Comparison of ENCODE assay signal across 12 mouse cellular contexts in genomic region chr14:59646826-59647697, GRCm38 (mm10). TPM values are rescaled to one million over a fixed set of nuclear protein-coding genes. Genes with fewer than 3 reads are reported as not detected.
A peak's percentile ranks its signal among the peaks of the same experiment; 100 is the strongest.
DNase-seq lines count a peak whose midpoint lies in the region; ATAC-seq lines count a peak whose summit lies in the region.
"Had no signal": no experiment of that assay in that cellular context is flagged by ENCODE, and none has a peak within 500 bp of the region (broad histone marks: within the 10 kb centered on the region; RNA-seq: fewer than 3 reads in every experiment).

No protein-coding gene starts in this region.

- no peaks in the 10 kb centered on the region for H3K27me3 ChIP-seq in heart, embryonic 13.5 days (replicated peaks)
- no peaks in the 10 kb centered on the region for H3K27me3 ChIP-seq in midbrain, embryonic 11.5 days (ENCODE audit: control insufficient read depth, insufficient read depth, low read length)
- H3K27me3 ChIP-seq in midbrain, embryonic 16.5 days (ENCODE audit: control insufficient read depth, insufficient read depth, low read depth, low read length): no peaks in the 10 kb centered on the region
- H3K27me3 ChIP-seq in hindbrain, embryonic 14.5 days (ENCODE audit: control insufficient read depth, insufficient read depth, low read length): no peaks in the 10 kb centered on the region
- H3K27me3 ChIP-seq in stomach, embryonic 16.5 days (ENCODE audit: control insufficient read depth, insufficient read depth, low read length): no peaks in the 10 kb centered on the region

- H3K36me3 ChIP-seq in heart, embryonic 13.5 days: no peaks in the 10 kb centered on the region
- no peaks in the 10 kb centered on the region for H3K36me3 ChIP-seq in midbrain, embryonic 11.5 days (ENCODE audit: control insufficient read depth, insufficient read depth, low read length)
- 0 out of 2 replicates have a peak, but pooled peaks cover 3% of the 10 kb centered on the region for H3K36me3 ChIP-seq in midbrain, embryonic 16.5 days (ENCODE audit: control insufficient read depth, insufficient read depth, low read length)
- H3K36me3 ChIP-seq in hindbrain, embryonic 14.5 days (replicated peaks; ENCODE audit: control insufficient read depth, insufficient read depth): no peaks in the 10 kb centered on the region
- H3K36me3 ChIP-seq in stomach, embryonic 16.5 days (ENCODE audit: control insufficient read depth, insufficient read depth, low read length): no peaks in the 10 kb centered on the region

- peak overlapping the region; percentile 11; the same call in 1 of the 2 replicates for H3K9ac ChIP-seq in heart, embryonic 13.5 days
- H3K9ac ChIP-seq in midbrain, embryonic 11.5 days (ENCODE audit: low read length): no peak overlapping the region
- H3K9ac ChIP-seq in midbrain, embryonic 16.5 days (ENCODE audit: low read depth, low read length): no peak overlapping the region
- H3K9ac ChIP-seq in hindbrain, embryonic 14.5 days: no peak overlapping the region
- H3K9ac ChIP-seq in stomach, embryonic 16.5 days (ENCODE audit: low read length): no peak overlapping the region

- no peak overlapping the region for H3K4me2 ChIP-seq in heart, embryonic 13.5 days
- H3K4me2 ChIP-seq in midbrain, embryonic 11.5 days: no peak overlapping the region
- no peak overlapping the region for H3K4me2 ChIP-seq in midbrain, embryonic 16.5 days (ENCODE audit: low read length)
- H3K4me2 ChIP-seq in hindbrain, embryonic 14.5 days (replicated peaks): no peak overlapping the region
- no peak overlapping the region for H3K4me2 ChIP-seq in stomach, embryonic 16.5 days (ENCODE audit: low read depth, low read length)

- no peaks in the 10 kb centered on the region for H3K9me3 ChIP-seq in heart, embryonic 13.5 days
- H3K9me3 ChIP-seq in midbrain, embryonic 11.5 days (ENCODE audit: control insufficient read depth, low read length): no peaks in the 10 kb centered on the region
- no peaks in the 10 kb centered on the region for H3K9me3 ChIP-seq in midbrain, embryonic 16.5 days (replicated peaks; ENCODE audit: control insufficient read depth, low read length, poor library complexity, severe bottlenecking)
- no peaks in the 10 kb centered on the region for H3K9me3 ChIP-seq in hindbrain, embryonic 14.5 days (ENCODE audit: control insufficient read depth, low read length)
- no peaks in the 10 kb centered on the region for H3K9me3 ChIP-seq in stomach, embryonic 16.5 days (replicated peaks; ENCODE audit: control insufficient read depth, low read length)

- WGBS in heart, embryonic 13.5 days: 52% methylated on average over 16 of the region's 16 CpGs
- 83% methylated on average over 16 of the region's 16 CpGs for WGBS in midbrain, embryonic 11.5 days
- 77% methylated on average over 16 of the region's 16 CpGs for WGBS in midbrain, embryonic 16.5 days
- 71% methylated on average over 16 of the region's 16 CpGs for WGBS in hindbrain, embryonic 14.5 days
- 58% methylated on average over 16 of the region's 16 CpGs for WGBS in stomach, embryonic 16.5 days

- no peak for ATAC-seq in heart, embryonic 13.5 days (ENCODE audit: extremely low read depth, insufficient number of reproducible peaks, low FRiP score, low TSS enrichment)
- ATAC-seq in midbrain, embryonic 11.5 days (ENCODE audit: low FRiP score): no peak
- ATAC-seq in midbrain, embryonic 16.5 days: no peak
- ATAC-seq in hindbrain, embryonic 14.5 days (ENCODE audit: low FRiP score): no peak
- peak; percentile 29; the same call in 1 of the 2 replicates for ATAC-seq in stomach, embryonic 16.5 days (ENCODE audit: insufficient read depth, low FRiP score)
- ATAC-seq: CD4-positive, CD25-positive, alpha-beta regulatory T cell, adult 4 months had no signal

- H3K4me3 ChIP-seq in heart, embryonic 13.5 days: no peak overlapping the region
- H3K4me3 ChIP-seq in midbrain, embryonic 11.5 days (ENCODE audit: low read depth, low read length): no peak overlapping the region
- H3K4me3 ChIP-seq in midbrain, embryonic 16.5 days (ENCODE audit: low read depth, low read length): no peak overlapping the region
- H3K4me3 ChIP-seq in hindbrain, embryonic 14.5 days (replicated peaks; ENCODE audit: low read length): no peak overlapping the region
- no peak overlapping the region for H3K4me3 ChIP-seq in stomach, embryonic 16.5 days (replicated peaks; ENCODE audit: low read length)

- no peak overlapping the region for H3K27ac ChIP-seq in heart, embryonic 13.5 days (replicated peaks)
- no peak overlapping the region for H3K27ac ChIP-seq in midbrain, embryonic 11.5 days (ENCODE audit: low read depth, low read length)
- no peak overlapping the region for H3K27ac ChIP-seq in midbrain, embryonic 16.5 days (ENCODE audit: low read length)
- 0 out of 2 replicates have a peak overlapping the region, but pooled peaks have one; percentile 17 for H3K27ac ChIP-seq in hindbrain, embryonic 14.5 days
- H3K27ac ChIP-seq in stomach, embryonic 16.5 days (ENCODE audit: low read length): no peak overlapping the region

- no peak for DNase-seq in heart, adult 8-10 months (ENCODE audit: low spot score)
- DNase-seq in midbrain, embryonic 11.5 days (ENCODE audit: low spot score, missing footprints): peak; percentile 73
- DNase-seq in hindbrain, embryonic 14.5 days (ENCODE audit: low spot score): peak; percentile 38
- DNase-seq in right cerebral cortex, postnatal 14 days: no peak
- no peak for DNase-seq in urinary bladder, postnatal 25 days (ENCODE audit: low spot score)
- DNase-seq: cerebellum, adult 8-10 months; retina, postnatal 1 day; thymus, postnatal 14 days had no signal

- H3K4me1 ChIP-seq in heart, embryonic 13.5 days: peaks cover 34% of the 10 kb centered on the region
- H3K4me1 ChIP-seq in midbrain, embryonic 11.5 days (ENCODE audit: control insufficient read depth, insufficient read depth, low read length): peaks cover 2% of the 10 kb centered on the region; the same call in 1 of the 2 replicates
- H3K4me1 ChIP-seq in midbrain, embryonic 16.5 days (ENCODE audit: control insufficient read depth, insufficient read depth, low read length): no peaks in the 10 kb centered on the region
- H3K4me1 ChIP-seq in hindbrain, embryonic 14.5 days (replicated peaks; ENCODE audit: control insufficient read depth, insufficient read depth, low read length): no peaks in the 10 kb centered on the region
- H3K4me1 ChIP-seq in stomach, embryonic 16.5 days (ENCODE audit: control insufficient read depth, insufficient read depth, low read length): peaks cover 10% of the 10 kb centered on the region

RNA-seq across cellular contexts. Expression of gene Shisa2, which starts 22.0 kb away (rescaled TPM):
- polyA plus RNA-seq in heart, embryonic 13.5 days (2015; fragmentation: Nextera tagmentation; extraction: Ambion mirVana): 9.1 and 10.8 TPM in 2 replicates
- total RNA-seq in heart, adult 8-10 months (2022): 1 to 10 TPM in 1 of 4 experiments, under 1 TPM in 3; 0.87 to 1.1 (median 0.90) TPM
- polyA plus RNA-seq in midbrain, embryonic 11.5 days (2014; fragmentation: Nextera tagmentation; extraction: Ambion mirVana): 11.2 and 12.0 TPM in 2 replicates
- polyA plus RNA-seq in midbrain, embryonic 16.5 days (2015; fragmentation: Nextera tagmentation; extraction: Ambion mirVana): 4.7 and 5.9 TPM in 2 replicates
- 5.6 and 6.5 TPM in 2 replicates for polyA plus RNA-seq in hindbrain, embryonic 14.5 days (2014; fragmentation: Nextera tagmentation; extraction: Ambion mirVana)
- polyA plus RNA-seq in stomach, embryonic 16.5 days (2015; fragmentation: Nextera tagmentation; extraction: Ambion mirVana): 3.7 and 5.4 TPM in 2 replicates
- polyA plus RNA-seq: CD4-positive, CD25-positive, alpha-beta regulatory T cell, adult 4 months had no signal

RNA-seq across cellular contexts. Expression of gene Cdadc1, which starts 49.3 kb away (rescaled TPM):
- polyA plus RNA-seq in heart, embryonic 13.5 days (2015; fragmentation: Nextera tagmentation; extraction: Ambion mirVana): 26.0 and 27.4 TPM in 2 replicates
- total RNA-seq in heart, adult 8-10 months (2022): 10 to 100 TPM; 44.5 to 62.8 (median 52.1) TPM
- 33.3 and 33.7 TPM in 2 replicates for polyA plus RNA-seq in midbrain, embryonic 11.5 days (2014; fragmentation: Nextera tagmentation; extraction: Ambion mirVana)
- polyA plus RNA-seq in midbrain, embryonic 16.5 days (2015; fragmentation: Nextera tagmentation; extraction: Ambion mirVana): 31.8 and 33.6 TPM in 2 replicates
- polyA plus RNA-seq in hindbrain, embryonic 14.5 days (2014; fragmentation: Nextera tagmentation; extraction: Ambion mirVana): 35.2 and 37.3 TPM in 2 replicates
- polyA plus RNA-seq in stomach, embryonic 16.5 days (2015; fragmentation: Nextera tagmentation; extraction: Ambion mirVana): 31.0 and 37.3 TPM in 2 replicates

Comparison
In these comparisons a context has a peak if more than half of its experiments do, and no peak if none do; other contexts are left out.
1. DNase-seq: peak in midbrain, embryonic 11.5 days (single experiment) and hindbrain, embryonic 14.5 days (single experiment); none in heart, adult 8-10 months (single experiment), right cerebral cortex, postnatal 14 days (single experiment) and urinary bladder, postnatal 25 days (single experiment).